Mouse (Mus musculus) lung, postnatal 0 days (tissue): ENCODE measurements around the gene Grin2b.

ENCODE experiments used
- CTCF ChIP-seq: IDR thresholded peaks from 2 replicates; pipeline ENCODE4 v1.5.1; 2016; ENCODE audit warnings: antibody characterized with exemption, mild to moderate bottlenecking
- EP300 ChIP-seq: IDR thresholded peaks from 2 replicates; pipeline ENCODE4 v1.6.1; 2016; ENCODE audit warnings: antibody characterized with exemption, mild to moderate bottlenecking, control low read depth

- TF ChIP-seq CTCF = no peak
- TF ChIP-seq EP300 = no peak
Observed at GRCm38 (mm10) chr6:136167361-136167760, 6.0 kb downstream of the Grin2b start.
